Mouse (Mus musculus) thymus, postnatal 36 days (tissue): Measurements from ENCODE around the gene Cdpf1.

Experiments used
- DNase-seq, 2 experiments: peaks; one replicate each; pipeline ENCODE4 v3.0.0; 2022; ENCODE audit warnings: mixed read lengths in 2 of 2

Cdpf1 gene

GRCm38 (mm10) chr15:85762761-85763160, 48.7 kb downstream of the Cdpf1 start:
- DNase-seq, result no peak

GRCm38 (mm10) chr15:85757768-85758167, 53.7 kb downstream of the Cdpf1 start:
- no peak for DNase-seq
